Comparison of ENCODE assay signal across 15 mouse cellular contexts in the genomic region with DNA sequence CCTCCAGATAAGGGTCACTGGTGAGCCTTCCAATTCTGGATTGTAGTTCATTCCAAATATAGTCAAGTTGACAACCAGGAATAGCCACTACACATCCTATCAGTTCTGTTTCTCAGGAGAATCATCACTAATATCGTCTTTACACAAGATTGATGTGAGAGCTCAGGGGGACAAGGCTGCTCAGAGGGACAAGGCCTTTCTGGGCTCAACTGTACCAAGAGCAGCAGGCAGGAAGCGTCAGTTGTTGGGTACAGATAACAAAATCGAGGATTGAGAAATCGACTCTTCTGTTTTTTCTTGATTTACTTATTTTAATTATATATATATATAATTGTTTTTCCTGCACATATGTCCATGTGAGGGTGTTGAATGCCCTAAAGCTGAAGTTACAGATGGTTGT. TPM values are rescaled to one million over a fixed set of nuclear protein-coding genes. Genes with fewer than 3 reads are reported as not detected.
"Had no signal": no experiment of that assay in that cellular context is flagged by ENCODE, and none has a peak within 500 bp of the region (broad histone marks: within the 10 kb centered on the region; RNA-seq: fewer than 3 reads in every experiment).

No protein-coding gene starts in this region.

- ATAC-seq: midbrain, embryonic 13.5 days; midbrain, embryonic 15.5 days had no signal

- H3K27me3 ChIP-seq: lung, embryonic 15.5 days; midbrain, embryonic 13.5 days; midbrain, embryonic 15.5 days; neural tube, embryonic 12.5 days; stomach, embryonic 15.5 days had no signal

- H3K4me2 ChIP-seq: lung, embryonic 15.5 days; midbrain, embryonic 11.5 days; midbrain, embryonic 13.5 days; midbrain, embryonic 15.5 days; neural tube, embryonic 12.5 days; stomach, embryonic 15.5 days had no signal

- H3K9ac ChIP-seq: liver, embryonic 14.5 days; lung, embryonic 15.5 days; midbrain, embryonic 13.5 days; midbrain, embryonic 15.5 days; neural tube, embryonic 12.5 days; stomach, embryonic 15.5 days had no signal

- H3K27ac ChIP-seq: liver, embryonic 14.5 days; lung, embryonic 15.5 days; macrophage; midbrain, embryonic 13.5 days; midbrain, embryonic 15.5 days; neural tube, embryonic 12.5 days; stomach, embryonic 15.5 days; stomach, postnatal 0 days had no signal

- H3K36me3 ChIP-seq: lung, embryonic 15.5 days; midbrain, embryonic 13.5 days; midbrain, embryonic 15.5 days; neural tube, embryonic 12.5 days; stomach, embryonic 15.5 days had no signal

- H3K4me1 ChIP-seq: midbrain, embryonic 13.5 days; midbrain, embryonic 15.5 days; neural tube, embryonic 12.5 days; stomach, embryonic 15.5 days had no signal

- H3K4me3 ChIP-seq: lung, embryonic 15.5 days; megakaryocyte, embryonic 14.5 days; midbrain, embryonic 13.5 days; midbrain, embryonic 15.5 days; neural tube, embryonic 12.5 days; stomach, embryonic 15.5 days had no signal

- H3K9me3 ChIP-seq: lung, embryonic 15.5 days; megakaryocyte, embryonic 14.5 days; midbrain, embryonic 13.5 days; midbrain, embryonic 15.5 days; neural tube, embryonic 12.5 days; stomach, embryonic 15.5 days had no signal

- DNase-seq: lung, adult 2 months; lung, postnatal 10 days; right cerebral cortex, postnatal 14 days; thymus, adult 2 months; thymus, postnatal 36 days had no signal

RNA-seq across cellular contexts. Expression of a gene that starts 36.0 kb away (rescaled TPM):
- polyA plus RNA-seq: lung, embryonic 15.5 days; midbrain, embryonic 11.5 days; midbrain, embryonic 13.5 days; neural tube, embryonic 12.5 days had no signal
